Mouse (Mus musculus) E14TG2a.4 (cell line): Measurements from ENCODE around the gene BC030499.
A peak's percentile ranks its signal among the peaks of the same experiment; 100 is the strongest.
"Not testable (repeated sequence)": the region's sequence is repeated elsewhere in the genome, so short reads cannot be mapped to it uniquely, and the experiment has no call there.

ENCODE experiments used
- H3K27me3 ChIP-seq: 2 replicates; pipeline ENCODE4 v1.6.1; 2014; ENCODE audit warnings: low read length, control low read depth; ENCODE audit not compliant: insufficient read depth
- H3K36me3 ChIP-seq: 2 replicates; pipeline ENCODE4 v1.6.1; 2014; ENCODE audit warnings: low read length, control low read depth; ENCODE audit not compliant: insufficient read depth
- H3K4me1 ChIP-seq: replicated peaks from 2 replicates; pipeline ENCODE4 v1.6.1; 2014; ENCODE audit warnings: low read depth, low read length, control low read depth
- H3K4me3 ChIP-seq: replicated peaks from 2 replicates; pipeline ENCODE4 v1.5.1; 2014; ENCODE audit warnings: mild to moderate bottlenecking, low read length
- H3K9me3 ChIP-seq: 2 replicates; pipeline ENCODE4 v1.6.1; 2014; ENCODE audit warnings: low read length, control low read depth
- CTCF ChIP-seq: conservative IDR thresholded peaks from 2 replicates; pipeline ENCODE4 v1.5.1; 2014; ENCODE audit warnings: low read length
- NANOG ChIP-seq: IDR thresholded peaks from 2 replicates; pipeline ENCODE4 v1.6.1; 2014; ENCODE audit warnings: borderline replicate concordance, low read length, mixed read lengths
- POU5F1 ChIP-seq: IDR thresholded peaks from 2 replicates; pipeline ENCODE4 v1.6.1; 2014; ENCODE audit warnings: low read length, borderline replicate concordance

BC030499 gene

DNA sequence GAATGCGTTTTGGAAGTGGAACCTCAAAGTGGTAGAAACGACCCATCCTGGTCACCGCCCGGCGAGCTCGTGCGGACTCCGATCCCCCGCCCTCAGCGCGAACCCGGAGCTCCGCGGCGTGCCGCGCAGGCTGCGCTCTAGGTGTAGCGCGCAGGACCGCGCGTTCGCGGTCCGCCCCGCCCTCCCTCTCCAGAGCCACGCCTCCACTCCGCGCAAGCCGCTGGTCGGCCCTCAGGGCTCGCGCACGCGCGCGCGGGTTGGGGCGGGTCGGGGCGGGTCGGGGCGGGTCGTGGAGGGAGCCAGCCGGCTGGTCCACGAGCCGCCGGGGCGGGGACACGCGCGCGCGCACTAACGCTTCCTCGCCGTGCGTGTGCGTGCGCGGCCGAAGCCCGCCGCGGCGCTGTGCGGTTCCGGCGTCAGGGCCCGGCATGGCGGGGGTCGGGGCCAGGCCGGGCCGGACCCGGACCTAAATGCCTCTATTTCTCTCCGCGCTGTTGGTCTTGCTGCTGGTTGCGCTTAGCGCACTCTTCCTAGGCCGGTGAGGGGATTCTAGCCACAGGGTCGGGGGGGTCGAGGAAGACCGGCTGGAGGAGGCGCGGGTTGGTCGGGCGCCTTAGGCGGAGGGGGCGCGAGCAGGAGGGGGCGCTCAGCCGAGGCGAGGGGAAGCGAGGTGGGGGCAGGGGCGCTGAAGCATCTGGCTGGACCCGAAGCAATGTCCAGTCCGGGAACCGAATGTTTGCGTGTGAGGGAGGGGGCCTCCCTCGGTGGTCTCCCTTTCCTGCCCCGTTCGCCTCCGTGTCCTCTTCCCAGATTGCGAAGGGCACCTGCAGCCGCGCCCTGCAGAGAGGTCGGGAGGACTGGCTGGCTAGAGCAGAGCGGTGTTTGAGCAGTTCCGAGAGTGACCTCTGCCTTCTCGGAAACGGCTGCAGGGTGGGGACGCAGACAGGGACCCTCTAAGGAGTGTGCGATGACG lies 29.0 kb upstream of the BC030499 start, which contains the start of gene 2610507B11Rik:
Gene 2610507B11Rik, plus strand, starts transcription at position 373 of the 973 bp plus-strand sequence.
- Histone ChIP-seq H3K4me3 (peak within 1 kb of the TSS; percentile 99), H3K4me1 (peaks cover 15% of the 10 kb centered on the region), H3K9me3 (no peaks in the 10 kb centered on the region), H3K27me3 (peaks cover 17% of the 10 kb centered on the region), H3K36me3 (peaks cover 40% of the 10 kb centered on the region)
- TF ChIP-seq POU5F1 (no peak), NANOG (no peak), CTCF (no peak)

DNA sequence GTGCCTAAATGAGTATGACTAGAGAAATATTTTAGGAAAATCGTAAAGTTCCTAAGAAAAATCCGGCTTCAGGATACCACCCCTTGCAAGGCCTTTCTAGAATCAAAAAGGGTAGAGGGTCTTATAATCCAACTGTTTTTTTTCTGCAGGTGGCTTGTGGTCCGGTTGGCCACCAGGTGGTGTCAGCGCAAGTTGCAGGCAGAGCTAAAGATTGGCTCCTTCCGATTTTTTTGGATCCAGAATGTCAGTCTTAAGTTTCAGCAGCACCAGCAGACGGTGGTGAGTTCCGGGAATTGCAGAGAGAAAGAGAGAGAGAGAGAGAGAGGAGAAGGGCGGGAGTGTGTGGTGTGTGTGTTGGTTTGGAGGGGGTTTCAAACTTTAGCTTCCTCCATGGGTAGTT lies 28.1 kb upstream of the BC030499 start:
- H3K27me3 ChIP-seq = peaks cover 17% of the 10 kb centered on the region
- peaks cover 49% of the 10 kb centered on the region for H3K36me3 ChIP-seq
- peaks cover 15% of the 10 kb centered on the region for H3K4me1 ChIP-seq
- peak overlapping the region; percentile 99 for H3K4me3 ChIP-seq
- H3K9me3 ChIP-seq = no peaks in the 10 kb centered on the region
- TF ChIP-seq POU5F1 (no peak), CTCF (peak; percentile 65), NANOG (no peak)

DNA sequence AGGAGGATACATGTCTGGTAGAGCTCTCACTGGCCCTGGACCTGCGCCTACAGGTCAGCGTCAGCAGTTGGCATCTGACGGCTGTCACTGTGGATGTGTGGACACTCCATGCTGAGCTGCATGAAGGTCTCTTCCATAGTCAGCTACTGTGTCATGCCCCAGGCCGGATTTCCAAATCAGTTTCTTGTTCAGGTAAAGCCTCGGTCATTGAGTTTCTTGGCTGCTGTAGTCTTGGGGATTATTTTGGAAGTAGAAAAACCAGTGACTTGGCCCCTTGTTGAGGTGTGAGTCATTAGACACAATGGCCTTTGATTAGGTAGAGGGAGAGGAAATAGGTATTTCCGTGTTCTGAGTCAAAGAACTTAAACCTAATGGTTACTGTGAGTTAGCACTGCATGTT lies 25.1 kb upstream of the BC030499 start:
- no peak for TF ChIP-seq CTCF
- TF ChIP-seq NANOG = no peak
- TF ChIP-seq POU5F1 = no peak
- H3K4me3 ChIP-seq = no peak overlapping the region
- H3K27me3 ChIP-seq = 0 out of 2 replicates have a peak, but pooled peaks cover 2% of the 10 kb centered on the region
- H3K36me3 ChIP-seq = peaks cover 79% of the 10 kb centered on the region
- no peaks in the 10 kb centered on the region for H3K9me3 ChIP-seq
- H3K4me1 ChIP-seq = peaks cover 15% of the 10 kb centered on the region

DNA sequence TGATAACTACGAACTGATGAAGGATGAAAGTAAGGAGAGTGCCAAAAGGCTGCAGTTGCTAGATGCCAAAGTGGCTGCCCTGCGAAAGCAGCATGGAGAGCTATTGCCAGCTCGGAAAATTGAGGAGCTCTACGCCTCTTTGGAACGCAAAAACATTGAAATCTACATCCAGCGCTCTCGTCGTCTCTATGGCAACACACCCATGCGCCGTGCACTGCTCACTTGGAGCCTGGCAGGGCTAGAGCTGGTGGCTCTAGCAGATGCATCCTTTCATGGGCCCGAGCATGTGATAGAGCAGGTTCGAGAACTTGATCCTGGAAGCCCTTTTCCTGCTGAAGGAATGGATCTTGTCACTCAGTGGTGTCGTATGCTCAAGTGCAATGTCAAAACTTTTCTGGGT lies 18.7 kb upstream of the BC030499 start:
- TF ChIP-seq POU5F1 = no peak
- no peak for TF ChIP-seq NANOG
- TF ChIP-seq CTCF = no peak
- no peaks in the 10 kb centered on the region for H3K27me3 ChIP-seq

DNA sequence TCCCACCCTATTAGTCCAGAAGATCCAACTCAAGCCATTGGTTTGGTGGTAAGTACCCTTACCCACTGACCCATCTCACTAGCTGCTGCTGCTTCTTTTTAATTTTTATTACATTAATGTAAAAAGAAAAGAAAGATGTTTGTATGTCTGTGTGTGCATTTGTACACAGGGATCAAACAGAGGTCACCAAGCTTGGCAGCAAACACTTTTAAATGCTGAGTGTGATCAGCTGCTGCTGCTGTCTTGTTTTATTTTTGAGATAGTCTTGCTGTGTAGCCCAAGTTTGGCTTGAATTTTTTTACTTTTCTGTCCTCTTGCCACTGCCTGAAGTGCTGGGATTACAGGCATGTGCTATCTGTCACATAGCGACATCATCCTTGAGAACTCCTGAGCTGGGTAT lies 15.0 kb upstream of the BC030499 start:
- Histone ChIP-seq H3K4me1 (peaks cover 10% of the 10 kb centered on the region), H3K36me3 (peaks cover 100% of the 10 kb centered on the region), H3K27me3 (no peaks in the 10 kb centered on the region), H3K4me3 (no peak overlapping the region), H3K9me3 (no peaks in the 10 kb centered on the region)
- no peak for TF ChIP-seq POU5F1
- TF ChIP-seq NANOG = no peak
- no peak for TF ChIP-seq CTCF

More for the DNA sequence above, 18.7 kb upstream of the BC030499 start:
- peaks cover 10% of the 10 kb centered on the region for H3K4me1 ChIP-seq
- H3K9me3 ChIP-seq = no peaks in the 10 kb centered on the region
- no peak overlapping the region for H3K4me3 ChIP-seq
- peaks cover 100% of the 10 kb centered on the region for H3K36me3 ChIP-seq

DNA sequence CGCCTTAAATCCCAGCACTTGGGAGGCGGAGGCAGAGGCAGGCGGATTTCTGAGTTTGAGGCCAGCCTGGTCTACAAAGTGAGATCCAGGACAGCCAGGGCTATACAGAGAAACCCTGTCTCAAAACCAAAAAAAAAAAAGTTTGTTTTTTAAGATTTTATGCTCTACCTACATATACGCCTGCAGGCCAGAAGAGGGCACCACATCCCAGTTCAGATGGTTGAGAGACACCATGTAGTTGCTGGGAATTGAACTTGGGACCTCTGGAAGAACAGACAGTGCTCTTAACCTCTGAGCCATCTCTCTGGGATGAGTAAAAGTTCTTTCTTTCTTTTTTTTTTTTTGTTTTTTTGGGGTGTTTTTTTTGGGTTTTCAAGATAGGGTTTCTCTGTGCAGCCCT lies 14.5 kb upstream of the BC030499 start:
- not testable (repeated sequence) for H3K4me1 ChIP-seq
- peak; percentile 33 for TF ChIP-seq CTCF

DNA sequence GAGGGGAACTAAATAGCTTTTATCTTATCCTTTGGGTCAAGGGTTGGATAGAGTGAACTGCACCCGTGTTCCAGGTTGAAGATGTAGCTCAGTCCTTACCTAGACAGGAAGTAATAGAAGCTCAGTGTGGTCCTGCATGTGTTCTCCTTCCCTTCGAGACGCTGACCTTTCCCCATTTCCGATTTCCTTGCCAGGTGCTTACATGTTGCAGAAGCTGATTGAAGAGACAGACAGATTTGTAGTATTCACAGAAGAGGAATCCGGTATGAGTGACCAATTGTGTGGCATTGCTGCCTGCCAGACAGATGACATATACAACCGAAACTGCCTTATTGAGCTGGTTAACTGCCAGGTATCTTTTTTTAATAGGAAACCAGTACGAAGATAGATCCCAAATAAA lies 11.8 kb upstream of the BC030499 start:
- Histone ChIP-seq H3K4me1 (no peaks in the 10 kb centered on the region), H3K9me3 (no peaks in the 10 kb centered on the region), H3K27me3 (no peaks in the 10 kb centered on the region), H3K36me3 (peaks cover 100% of the 10 kb centered on the region), H3K4me3 (no peak overlapping the region)
- TF ChIP-seq POU5F1 = no peak
- TF ChIP-seq CTCF = no peak
- TF ChIP-seq NANOG = no peak

More for the DNA sequence above, 14.5 kb upstream of the BC030499 start:
- H3K36me3 ChIP-seq = peaks cover 100% of the 10 kb centered on the region
- H3K27me3 ChIP-seq, H3K9me3 ChIP-seq, H3K4me3 ChIP-seq: not testable (repeated sequence)

DNA sequence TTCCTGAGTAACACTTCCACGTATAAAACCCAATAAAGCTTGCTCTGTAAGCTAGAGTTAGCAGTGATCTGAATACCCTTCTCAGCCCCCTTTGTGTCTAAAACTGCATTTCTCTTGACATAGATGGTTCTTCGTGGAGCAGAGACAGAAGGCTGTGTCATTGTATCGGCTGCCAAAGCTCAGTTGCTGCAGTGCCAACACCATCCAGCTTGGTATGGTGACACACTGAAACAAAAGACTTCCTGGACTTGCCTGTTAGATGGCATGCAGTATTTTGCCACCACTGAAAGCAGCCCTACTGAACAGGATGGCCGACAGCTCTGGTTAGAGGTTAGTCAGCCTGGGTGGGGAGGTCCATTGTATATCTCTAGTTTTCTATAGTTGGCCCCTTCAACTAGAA lies 11.1 kb upstream of the BC030499 start:
- no peaks in the 10 kb centered on the region for H3K9me3 ChIP-seq
- no peaks in the 10 kb centered on the region for H3K4me1 ChIP-seq
- no peak overlapping the region for H3K4me3 ChIP-seq
- H3K36me3 ChIP-seq = peaks cover 100% of the 10 kb centered on the region
- no peak for TF ChIP-seq POU5F1
- TF ChIP-seq CTCF = no peak
- TF ChIP-seq NANOG = no peak
- H3K27me3 ChIP-seq = no peaks in the 10 kb centered on the region
